11 mouse cellular contexts compared by ENCODE assay signal in the genomic region with DNA sequence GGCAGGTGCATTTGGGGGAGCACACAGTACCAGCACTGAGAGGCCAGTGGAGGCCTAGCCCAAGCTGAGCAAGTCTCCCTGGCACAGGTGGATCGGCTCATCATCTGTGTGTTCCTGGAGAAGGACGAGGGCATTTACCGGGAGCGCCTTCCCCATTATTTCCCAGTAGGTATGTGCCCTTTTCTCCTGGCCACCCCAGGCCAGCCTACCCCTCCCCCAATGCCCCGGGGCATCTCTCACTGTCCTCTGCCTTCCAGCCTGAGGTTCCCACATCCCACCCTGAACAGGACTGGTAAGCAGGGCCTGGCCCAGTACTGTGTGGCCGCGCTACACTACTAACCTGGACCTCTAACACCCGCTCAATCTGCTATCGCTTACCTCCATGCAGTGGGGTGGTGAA. TPM values are rescaled to one million over a fixed set of nuclear protein-coding genes. Genes with fewer than 3 reads are reported as not detected.
DNase-seq lines count a peak whose midpoint lies in the region; ATAC-seq and TF ChIP-seq lines count a peak whose summit lies in the region.
"Had no signal": no experiment of that assay in that cellular context is flagged by ENCODE, and none has a peak within 500 bp of the region (broad histone marks: within the 10 kb centered on the region; RNA-seq: fewer than 3 reads in every experiment).

No protein-coding gene starts in this region.

- ATAC-seq in midbrain, embryonic 12.5 days (ENCODE audit: low FRiP score, low read depth), result peak; percentile 36
- ATAC-seq in megakaryocyte, adult 5-6 weeks (ENCODE audit: poor library complexity, severe bottlenecking), result no peak

- no peak overlapping the region for H3K4me2 ChIP-seq in midbrain, embryonic 12.5 days (replicated peaks)

- H3K4me3 ChIP-seq in gastrocnemius, adult 2 months, result no peak overlapping the region
- H3K4me3 ChIP-seq in midbrain, embryonic 12.5 days, result no peak overlapping the region

- H3K36me3 ChIP-seq in midbrain, embryonic 12.5 days, result peaks cover 48% of the 10 kb centered on the region

- 89% methylated on average over 9 of the region's 9 CpGs for whole genome bisulfite sequencing in midbrain, embryonic 12.5 days

- no peak overlapping the region for H3K27ac ChIP-seq in gastrocnemius, adult 2 months
- H3K27ac ChIP-seq in midbrain, embryonic 12.5 days (replicated peaks), result no peak overlapping the region

- H3K4me1 ChIP-seq in midbrain, embryonic 12.5 days, result peaks cover 32% of the 10 kb centered on the region

- DNase-seq in gastrocnemius, postnatal 14 days, result peak; percentile 10
- DNase-seq in gastrocnemius, adult 2 months, result no peak
- DNase-seq in testis, postnatal 10 days (ENCODE audit: low spot score), result peak; percentile 59
- no peak for DNase-seq in testis, postnatal 14 days (ENCODE audit: low spot score)
- no peak for DNase-seq in natural killer cell, adult 2 months (ENCODE audit: low spot score in 2 of 2)
- no peak for DNase-seq in urinary bladder, postnatal 4 days (ENCODE audit: low spot score in 2 of 2)
- DNase-seq: B cell, adult 2 months; thymus, adult 2 months had no signal

- TF ChIP-seq CTCF in gastrocnemius, adult 2 months (IDR thresholded peaks at IDR 0.05), result no peak

- H3K9me3 ChIP-seq in midbrain, embryonic 12.5 days, result no peaks in the 10 kb centered on the region
- H3K9me3 ChIP-seq: heart, embryonic 10.5 days had no signal

- intact Hi-C loops in gastrocnemius, postnatal 14 days (cut with DNase I; ENCODE audit: low total_unique reads), result loop anchor here (2.0 kb wide), 1 partner anchor 131 kb away; no protein-coding TSS in a partner anchor
- intact Hi-C loops in gastrocnemius, adult 2 months (cut with DNase I), result no loop called here

- no peak overlapping the region for H3K9ac ChIP-seq in midbrain, embryonic 12.5 days (replicated peaks)

- peaks cover 39% of the 10 kb centered on the region for H3K27me3 ChIP-seq in midbrain, embryonic 12.5 days

RNA-seq across cellular contexts. Expression of gene Otub1, which starts 8.7 kb away (rescaled TPM):
- 10 to 100 TPM; 52.6 to 62.6 TPM for total RNA-seq in gastrocnemius, postnatal 14 days (2021)
- total RNA-seq in gastrocnemius, adult 2 months (2021), result 10 to 100 TPM; 45.0 to 50.3 TPM
- polyA plus RNA-seq in midbrain, embryonic 12.5 days (2016; fragmentation: Nextera tagmentation; extraction: Ambion mirVana), result 230 and 248 TPM in 2 replicates
- total RNA-seq in megakaryocyte, adult 5-6 weeks (2015), result 33.6 and 40.7 TPM in 2 replicates
- 76.2 and 81.8 TPM in 2 replicates for total RNA-seq in megakaryocyte, adult 5-6 weeks (2017)

RNA-seq across cellular contexts. Expression of gene Cox8a, which starts 20.0 kb away (rescaled TPM):
- 100 to 1,000 TPM; 167 TPM for total RNA-seq in gastrocnemius, postnatal 14 days (2021)
- total RNA-seq in gastrocnemius, adult 2 months (2021), result 100 to 1,000 TPM in 1 of 2 experiments, 10 to 100 TPM in 1; 72.4 to 113 TPM
- polyA plus RNA-seq in midbrain, embryonic 12.5 days (2016; fragmentation: Nextera tagmentation; extraction: Ambion mirVana), result 763 and 786 TPM in 2 replicates
- total RNA-seq in megakaryocyte, adult 5-6 weeks (2015), result 493 and 496 TPM in 2 replicates
- 661 and 699 TPM in 2 replicates for total RNA-seq in megakaryocyte, adult 5-6 weeks (2017)

RNA-seq across cellular contexts. Expression of gene Naa40, which starts 43.5 kb away (rescaled TPM):
- total RNA-seq in gastrocnemius, postnatal 14 days (2021), result 10 to 100 TPM in 1 of 2 experiments, 1 to 10 TPM in 1; 9.1 to 11.7 TPM
- 10 to 100 TPM in 1 of 2 experiments, 1 to 10 TPM in 1; 10.0 to 12.7 TPM for total RNA-seq in gastrocnemius, adult 2 months (2021)
- 88.4 and 91.0 TPM in 2 replicates for polyA plus RNA-seq in midbrain, embryonic 12.5 days (2016; fragmentation: Nextera tagmentation; extraction: Ambion mirVana)
- 31.2 and 31.9 TPM in 2 replicates for total RNA-seq in megakaryocyte, adult 5-6 weeks (2015)
- total RNA-seq in megakaryocyte, adult 5-6 weeks (2017), result 31.9 and 33.2 TPM in 2 replicates

Comparison
In these comparisons a context has a peak if more than half of its experiments do, and no peak if none do; other contexts are left out.
1. DNase-seq: peak in gastrocnemius, postnatal 14 days (single experiment) and testis, postnatal 10 days (single experiment); none in gastrocnemius, adult 2 months (single experiment), testis, postnatal 14 days (single experiment), natural killer cell, adult 2 months (0 of 2) and urinary bladder, postnatal 4 days (0 of 2).